Mouse (Mus musculus) v-Abl transformed pro-B cells (cell line): ENCODE results near the gene Prkra.
"Not testable (repeated sequence)": the region's sequence is repeated elsewhere in the genome, so short reads cannot be mapped to it uniquely, and the experiment has no call there.

Source experiments
- in situ Hi-C, 2 experiments: fragments of 400-800 bp; cut with MboI; formaldehyde crosslinking; loops; one replicate each; pipeline ENCODE4 v1.15.1; 2025; ENCODE audit not compliant: unreplicated experiment in 2 of 2

The Prkra gene

DNA sequence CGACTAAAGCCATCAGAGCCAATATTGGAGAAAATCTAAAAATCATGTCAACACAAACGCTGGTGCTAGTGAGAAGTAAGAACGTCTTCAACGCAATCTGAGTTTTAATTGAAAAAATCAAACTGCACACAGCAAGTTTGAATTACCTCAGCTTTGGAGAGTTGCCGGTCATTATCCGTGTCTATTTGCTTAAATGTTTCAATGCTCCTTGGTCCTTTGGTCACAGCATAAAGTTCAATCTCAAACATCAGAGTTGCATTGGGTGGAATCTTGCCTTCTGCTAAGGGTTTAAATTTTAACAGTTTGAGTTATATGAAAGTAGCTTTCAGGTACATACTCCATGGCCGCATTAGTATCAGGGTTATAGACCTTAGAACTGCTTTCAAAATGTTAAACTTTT, 17.7 kb upstream of the Prkra start:
- in situ Hi-C loops, result loop anchor here in 1 of 2 experiments (25.0 kb wide), 1 partner anchor 1272 kb away; the partner anchor contains the start of gene Cwc22

DNA sequence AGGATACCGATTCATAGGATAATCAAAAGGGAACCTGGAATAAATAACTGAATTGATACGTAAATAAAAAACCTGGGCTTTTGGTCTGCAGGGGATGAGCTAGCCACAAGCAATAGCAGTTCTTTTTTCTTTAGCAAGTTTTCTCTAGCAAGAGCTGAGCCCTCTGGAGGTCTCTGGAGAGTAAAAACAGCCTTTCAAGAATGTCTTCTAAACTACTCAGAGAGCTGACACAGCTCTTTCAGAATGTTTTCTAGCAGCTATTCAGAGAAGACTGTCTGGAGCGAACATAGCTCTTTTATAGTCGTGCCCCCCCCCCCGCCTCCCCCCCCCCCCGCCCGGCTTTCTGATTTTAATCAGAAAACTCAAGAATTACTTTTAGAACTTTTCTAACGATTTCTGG, 11.6 kb upstream of the Prkra start:
- in situ Hi-C loops, result loop anchor here in 1 of 2 experiments (25.0 kb wide), 1 partner anchor 1278 kb away; the partner anchor contains the start of gene Cwc22

DNA sequence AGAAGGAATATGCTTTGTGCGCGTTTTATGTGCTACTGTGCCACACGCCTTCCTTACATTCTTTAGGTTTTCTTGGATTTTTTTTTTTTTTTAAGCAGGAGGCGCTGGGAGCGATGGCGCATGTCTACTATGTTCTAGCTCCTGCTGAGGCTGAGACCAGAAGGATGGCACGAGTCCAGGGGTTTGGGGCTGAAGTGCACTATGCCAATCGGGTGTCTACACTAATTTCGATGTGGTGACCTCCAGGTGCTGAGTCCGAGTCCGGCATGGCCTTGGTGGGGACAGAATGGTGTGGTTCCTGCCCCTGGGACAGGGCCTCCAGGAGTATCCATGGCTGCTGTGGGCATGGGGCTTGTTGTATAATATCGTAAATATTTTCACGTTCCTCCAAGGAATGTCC, 10.7 kb upstream of the Prkra start:
- in situ Hi-C loops, result loop anchor here in 1 of 2 experiments (25.0 kb wide), 1 partner anchor 1279 kb away; the partner anchor contains the start of gene Cwc22

DNA sequence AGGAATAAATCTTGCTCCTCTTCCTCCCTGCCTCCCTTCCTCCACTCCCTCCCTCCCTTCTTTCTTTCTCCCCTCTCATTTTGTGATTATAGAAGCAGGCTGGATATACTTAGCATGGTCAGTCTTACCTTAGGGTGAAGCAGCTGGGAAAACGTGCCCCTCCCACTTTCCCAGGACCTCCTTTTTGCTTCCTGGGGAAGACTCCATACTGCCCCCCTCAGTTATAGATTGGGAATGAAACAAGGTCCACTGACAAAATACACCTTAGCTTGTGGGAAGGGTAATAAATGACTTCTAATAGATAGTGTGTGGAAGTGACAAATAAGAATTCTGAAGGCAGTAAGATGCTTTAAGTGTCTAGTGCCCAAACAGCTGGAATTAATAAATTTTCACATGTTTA, 8.2 kb upstream of the Prkra start:
- in situ Hi-C loops, result loop anchor here in 1 of 2 experiments (25.0 kb wide), 1 partner anchor 1281 kb away; the partner anchor contains the start of gene Cwc22

DNA sequence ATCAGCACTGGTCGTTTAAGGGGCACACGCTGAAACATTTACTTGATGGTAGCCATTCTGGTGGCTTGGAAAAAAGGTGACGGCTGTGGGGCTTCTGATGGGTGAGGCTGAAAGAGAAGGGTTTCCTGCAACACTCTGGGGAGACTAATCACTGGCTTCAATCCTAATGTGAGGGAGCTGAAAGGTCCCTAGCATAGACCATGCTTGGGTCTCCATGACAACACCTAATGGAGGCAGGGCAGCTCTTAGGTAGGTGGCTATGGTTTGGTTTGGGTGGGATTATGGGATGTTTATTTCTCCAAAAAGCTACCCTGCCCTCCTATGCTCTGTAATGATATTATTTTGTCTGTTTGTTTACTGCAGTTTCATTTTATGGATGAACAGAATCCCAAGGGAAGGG, 7.6 kb upstream of the Prkra start:
- in situ Hi-C loops, result loop anchor here in 1 of 2 experiments (25.0 kb wide), 1 partner anchor 1282 kb away; the partner anchor contains the start of gene Cwc22

DNA sequence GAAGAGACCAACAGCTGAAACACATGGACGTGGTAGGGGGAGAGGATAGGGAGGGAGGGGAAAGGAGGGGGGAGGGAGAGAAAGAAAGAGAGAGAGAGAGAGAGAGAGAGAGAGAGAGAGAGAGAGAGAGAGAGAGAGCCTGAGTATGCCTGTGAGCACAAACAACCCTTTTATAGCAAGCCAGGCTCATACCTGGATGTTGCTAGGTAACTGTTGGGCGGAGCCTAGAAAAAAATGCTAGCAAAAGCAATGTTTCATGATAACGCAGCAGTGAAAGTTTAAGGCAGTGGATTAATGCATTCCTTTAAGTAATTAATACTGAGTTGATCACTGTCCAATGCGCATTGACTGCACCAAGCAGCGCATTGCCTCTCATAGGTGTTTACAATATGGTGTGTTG, 6.8 kb upstream of the Prkra start:
- in situ Hi-C loops, result loop anchor here in 1 of 2 experiments (25.0 kb wide), 1 partner anchor 1283 kb away; the partner anchor contains the start of gene Cwc22

DNA sequence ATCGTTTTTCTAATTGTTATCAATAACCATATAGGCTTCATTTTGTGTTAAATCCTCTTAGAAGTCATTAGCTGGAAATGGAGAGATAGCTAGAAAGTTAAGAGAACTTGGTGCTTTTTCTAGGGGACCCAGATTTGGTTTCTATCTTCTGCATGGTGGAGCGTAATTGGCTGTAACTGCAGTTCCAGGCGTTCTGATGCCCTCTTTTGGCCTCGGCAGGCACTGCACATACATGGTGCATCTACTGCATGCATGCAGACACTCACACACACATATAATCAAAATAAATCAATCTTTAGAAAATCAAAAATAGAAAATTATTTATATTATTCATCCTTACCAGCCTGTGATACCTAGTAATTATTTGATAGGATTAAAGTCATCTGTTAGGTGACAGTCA, 5.3 kb upstream of the Prkra start:
- in situ Hi-C loops, result loop anchor here in 1 of 2 experiments (25.0 kb wide), 1 partner anchor 1284 kb away; the partner anchor contains the start of gene Cwc22

DNA sequence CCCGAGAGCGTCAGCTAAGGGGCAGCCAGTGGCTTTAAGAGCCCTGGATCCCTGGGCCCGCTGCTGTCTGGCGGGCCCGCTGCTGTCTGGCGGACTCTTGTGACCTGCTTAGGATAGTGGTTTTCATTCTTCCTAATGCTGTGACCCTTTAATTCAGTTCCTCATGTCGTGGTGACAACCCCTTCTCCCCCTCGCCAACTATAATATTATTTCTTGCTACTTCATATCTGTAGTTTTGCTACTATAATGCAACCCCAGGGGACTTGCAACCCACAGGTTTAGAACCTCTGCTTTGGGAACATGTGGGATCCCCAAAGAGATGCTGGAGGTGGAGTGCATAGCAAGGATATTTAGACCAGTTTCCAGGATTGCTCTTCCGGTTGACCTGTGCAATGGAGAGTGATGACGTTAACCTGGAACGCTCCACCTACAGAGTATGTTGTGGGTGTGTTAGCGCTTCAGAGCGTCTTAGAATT, 889 bp upstream of the Prkra start:
- in situ Hi-C loops, result loop anchor here in 1 of 2 experiments (10.0 kb wide), 1 partner anchor 274 kb away; no protein-coding TSS in a partner anchor

DNA sequence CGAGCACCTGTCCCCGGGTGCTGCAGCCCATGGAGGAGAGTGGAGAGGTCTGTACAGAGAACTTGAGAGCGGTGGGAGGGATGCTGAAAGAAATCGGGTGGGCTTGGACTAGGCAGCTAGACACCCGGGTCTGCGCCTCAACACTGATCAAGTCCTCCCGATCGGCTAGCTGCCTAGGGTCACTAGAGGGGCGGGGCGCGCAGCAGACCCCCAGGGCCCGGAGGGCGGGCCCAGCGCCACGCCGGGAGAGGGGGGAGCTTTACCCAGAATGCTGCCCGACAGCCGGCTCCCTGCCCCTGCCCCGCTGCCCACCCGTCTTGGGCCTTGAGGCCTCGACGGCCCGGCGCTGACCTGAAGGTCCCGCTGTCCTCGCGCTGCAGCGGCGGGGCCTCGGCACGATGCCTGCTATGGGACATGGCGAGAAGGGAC, 360 bp downstream of the Prkra start:
- in situ Hi-C loops, result loop anchor here in 1 of 2 experiments (10.0 kb wide), 1 partner anchor 273 kb away; no protein-coding TSS in a partner anchor

DNA sequence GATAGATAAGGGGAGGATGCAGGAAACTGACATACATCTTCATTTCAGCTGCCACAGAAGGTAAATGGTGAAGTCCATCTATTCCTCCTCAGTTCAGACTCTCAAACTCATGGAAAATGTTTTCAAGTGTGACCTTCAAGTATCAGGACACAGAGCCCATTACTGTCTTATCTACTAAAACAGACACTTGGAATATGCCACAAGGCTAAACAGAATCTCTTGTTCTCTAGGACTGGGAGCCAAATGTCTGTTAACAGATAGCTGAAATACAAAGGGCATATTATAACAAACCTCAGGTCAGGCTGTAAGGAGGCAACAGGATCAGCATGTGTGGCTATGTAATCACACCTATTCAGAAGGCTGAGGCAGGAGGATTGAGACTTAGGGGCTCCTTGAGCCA, 4.0 kb downstream of the Prkra start:
- in situ Hi-C loops, result loop anchor here in 1 of 2 experiments (10.0 kb wide), 1 partner anchor 269 kb away; no protein-coding TSS in a partner anchor

DNA sequence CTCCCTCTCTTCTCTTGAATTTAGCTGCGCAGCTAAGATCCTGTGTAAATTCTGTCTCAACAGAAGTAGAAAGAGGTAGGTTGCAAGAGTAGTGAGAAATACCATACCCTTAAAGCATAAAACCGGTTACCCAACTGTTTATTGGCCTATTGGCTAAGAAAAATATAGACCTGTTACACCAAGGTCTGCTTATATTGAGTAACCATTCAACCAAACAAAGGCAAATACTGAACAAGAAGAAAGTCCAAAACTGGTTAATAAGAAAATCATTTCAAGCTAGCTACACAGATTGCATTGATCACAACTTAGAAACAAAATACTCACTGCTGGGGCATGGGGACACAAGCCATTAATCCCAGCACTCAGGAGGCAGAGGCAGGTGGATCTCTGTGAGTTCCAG, 8.2 kb downstream of the Prkra start:
- in situ Hi-C loops, result loop anchor here in 1 of 2 experiments (10.0 kb wide), 1 partner anchor 265 kb away; no protein-coding TSS in a partner anchor

DNA sequence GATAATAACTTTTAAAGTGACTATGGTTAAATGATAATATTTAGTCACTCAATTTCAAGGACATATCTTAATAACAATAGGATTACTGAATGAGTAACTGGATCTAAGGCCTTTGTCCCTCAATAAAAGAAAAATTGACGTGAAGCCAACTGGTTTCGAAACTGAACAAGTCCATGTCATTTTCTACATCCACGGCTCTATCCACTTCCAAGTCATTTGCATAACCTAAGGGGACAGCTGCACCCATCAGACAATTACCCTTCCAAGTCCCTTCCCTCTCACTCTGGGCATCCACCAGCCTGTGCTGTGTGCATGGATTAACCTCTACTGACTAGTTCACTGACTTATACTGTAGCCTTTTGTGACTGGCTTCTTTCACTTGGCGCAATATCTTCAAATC, 16.2 kb downstream of the Prkra start:
- in situ Hi-C loops, result no loop called here

DNA sequence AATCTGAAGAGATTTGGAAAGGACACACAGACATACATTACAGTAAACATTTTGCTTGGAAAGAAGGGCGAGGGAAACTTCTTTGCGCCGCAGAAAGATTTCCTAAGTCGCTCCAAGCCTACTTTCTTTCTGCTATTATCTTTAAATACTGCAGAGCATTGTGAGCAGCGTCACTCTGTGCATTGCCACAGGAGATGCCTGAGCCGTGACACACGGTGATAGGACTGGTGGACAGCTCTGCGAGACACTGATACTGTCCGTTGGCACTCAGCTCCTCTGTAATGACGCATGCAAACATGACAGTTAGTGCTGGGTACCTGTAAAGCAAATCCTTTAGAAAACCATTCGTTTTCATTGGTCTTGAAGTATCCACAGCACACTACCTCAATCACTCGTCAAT, 17.5 kb downstream of the Prkra start:
- in situ Hi-C loops, result no loop called here

DNA sequence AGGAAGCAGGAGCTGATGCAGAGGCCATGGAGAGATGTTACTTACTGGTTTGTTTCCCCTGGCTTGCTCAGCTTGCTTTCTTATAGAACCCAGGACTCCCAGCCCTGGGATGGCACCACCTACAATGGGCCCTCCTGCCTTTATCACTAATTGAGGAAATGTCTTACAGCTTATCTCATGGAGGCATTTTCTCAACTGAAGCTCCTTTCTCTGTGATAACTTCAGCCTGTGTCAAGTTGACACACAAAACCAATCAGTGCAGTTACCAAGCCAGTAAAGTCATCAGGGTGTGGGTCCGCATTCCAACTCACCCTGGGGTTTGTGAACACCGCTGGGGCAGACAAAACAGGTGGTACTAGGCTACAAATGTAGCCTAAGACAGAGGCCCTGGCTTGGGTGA, 25.5 kb downstream of the Prkra start:
- in situ Hi-C loops, result not testable (repeated sequence)

DNA sequence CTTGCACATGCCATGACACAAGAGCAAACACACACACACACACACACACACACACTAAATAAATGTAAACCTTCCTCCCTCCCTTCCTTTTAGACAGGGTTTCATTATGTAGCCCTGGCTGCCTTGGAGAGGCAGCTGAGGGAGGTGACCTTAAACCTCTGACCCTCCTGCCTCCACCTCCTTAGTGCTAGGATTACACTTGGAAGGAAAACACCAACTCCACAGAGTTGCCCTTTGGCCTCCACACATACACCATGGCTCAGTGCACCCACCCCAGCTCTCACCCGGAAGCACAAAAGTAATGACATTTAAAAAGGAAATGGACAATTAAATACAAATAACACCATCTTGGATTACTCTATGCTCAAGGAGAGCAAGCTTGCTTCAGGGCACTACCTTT, 26.1 kb downstream of the Prkra start:
- in situ Hi-C loops, result no loop called here

DNA sequence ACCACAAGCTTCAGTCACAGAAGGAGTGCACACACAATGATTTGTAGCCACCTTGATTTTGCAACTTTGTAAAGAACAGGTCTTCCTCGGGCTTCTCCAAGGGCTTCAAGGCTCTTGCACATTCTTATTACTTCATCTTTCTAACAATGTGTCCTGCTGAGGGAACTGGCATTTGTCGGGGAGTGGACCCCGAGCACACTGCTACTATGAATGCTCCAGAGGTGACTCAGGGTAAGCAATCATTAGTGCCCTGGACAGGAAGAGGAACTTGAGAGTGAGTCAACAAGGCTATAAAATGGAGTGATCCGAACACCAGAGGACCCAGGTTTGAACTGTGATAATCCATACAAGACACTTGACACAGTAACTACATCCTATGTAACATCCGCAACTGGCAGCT, 27.6 kb downstream of the Prkra start:
- in situ Hi-C loops, result no loop called here

DNA sequence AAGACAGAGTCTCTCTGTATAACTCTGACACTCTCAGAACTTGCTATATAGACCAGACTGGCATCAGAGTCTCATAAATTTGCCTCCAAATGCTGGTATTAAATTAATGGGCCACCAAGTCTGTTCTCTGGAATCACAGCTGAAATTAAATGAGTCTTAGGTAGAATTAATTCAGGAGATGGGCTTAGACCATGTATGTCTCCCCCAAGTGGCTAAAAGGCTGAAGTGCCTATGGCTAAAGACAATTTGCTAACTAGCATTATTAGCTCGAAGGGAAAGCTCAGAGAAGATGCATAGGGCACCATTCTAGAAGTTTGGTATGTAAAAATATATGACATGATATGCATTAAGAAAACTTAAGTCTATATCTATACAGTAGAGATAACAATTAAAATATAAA, 29.7 kb downstream of the Prkra start:
- in situ Hi-C loops, result no loop called here

DNA sequence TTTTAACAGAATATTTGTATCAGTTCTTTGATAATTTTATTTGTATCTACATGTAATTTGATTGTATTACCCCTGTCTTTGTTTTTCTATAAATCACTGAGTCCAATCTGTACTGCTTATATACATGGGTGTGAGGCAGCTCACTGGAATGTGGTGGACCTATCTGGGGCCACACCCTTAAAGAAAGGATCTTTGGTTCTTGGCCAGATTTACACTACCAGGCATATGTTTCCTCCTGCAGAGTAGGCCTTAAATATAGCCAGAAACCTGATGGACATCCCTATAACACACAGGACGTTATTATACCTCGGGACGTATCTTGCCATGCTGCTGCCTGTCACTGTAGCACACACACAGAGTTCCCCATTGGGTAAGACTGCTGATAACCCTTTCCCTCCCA, 35.8 kb downstream of the Prkra start:
- in situ Hi-C loops, result no loop called here

DNA sequence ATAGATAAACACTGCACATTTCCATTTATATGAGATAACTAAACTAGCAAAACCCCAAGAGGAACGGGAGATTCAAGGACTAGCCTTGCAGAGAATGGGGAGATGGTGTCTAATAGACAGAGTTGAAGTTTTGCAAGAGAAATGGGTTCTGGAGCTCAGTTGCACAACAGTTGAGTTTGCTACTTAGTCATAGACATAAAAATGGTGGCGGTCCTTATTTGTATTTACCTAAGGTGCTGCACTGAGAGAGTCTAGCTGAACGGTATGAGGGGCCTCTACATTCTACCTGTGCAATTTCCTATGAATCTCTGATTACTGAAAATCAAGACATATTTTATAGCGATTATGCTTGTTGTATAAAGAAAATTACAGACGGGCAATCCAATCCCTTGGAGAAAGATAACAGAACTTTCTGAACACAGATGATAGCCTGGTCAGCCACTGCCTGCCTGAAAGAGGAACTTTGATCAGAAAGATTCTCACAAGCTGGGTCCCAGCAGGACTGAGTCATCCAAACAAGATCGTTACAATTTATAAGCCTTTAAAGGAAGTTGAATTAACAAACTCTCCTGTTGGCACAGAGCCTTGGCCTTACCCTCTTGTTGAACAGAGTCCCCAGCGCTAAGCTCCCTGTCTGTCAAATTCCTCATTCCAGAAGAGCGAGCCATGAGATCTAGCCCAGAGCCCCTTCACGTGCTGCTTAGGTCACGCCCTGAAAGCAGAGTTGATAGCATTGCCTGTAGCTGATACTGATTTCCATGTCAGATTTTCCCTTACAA, 37.3 kb downstream of the Prkra start:
- in situ Hi-C loops, result no loop called here

DNA sequence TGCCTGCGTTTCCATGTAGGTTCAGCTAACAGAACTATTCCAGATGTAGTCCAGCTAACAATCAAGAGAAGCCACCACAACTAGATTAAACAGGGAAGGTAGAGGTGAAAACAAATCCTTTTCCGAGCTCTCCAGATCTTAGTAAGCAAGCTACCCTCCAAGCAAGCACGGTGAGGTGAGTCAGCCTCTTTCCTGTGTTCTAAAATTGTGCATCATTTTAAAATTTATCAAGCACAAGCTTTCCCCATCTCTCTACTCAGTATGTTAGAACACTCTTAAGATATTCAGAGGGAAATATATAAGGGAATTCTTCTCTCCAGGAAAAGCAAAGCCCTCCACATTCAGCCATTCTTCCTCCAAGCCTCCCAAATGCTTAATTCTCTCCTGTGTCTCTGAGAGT, 41.1 kb downstream of the Prkra start:
- in situ Hi-C loops, result no loop called here

DNA sequence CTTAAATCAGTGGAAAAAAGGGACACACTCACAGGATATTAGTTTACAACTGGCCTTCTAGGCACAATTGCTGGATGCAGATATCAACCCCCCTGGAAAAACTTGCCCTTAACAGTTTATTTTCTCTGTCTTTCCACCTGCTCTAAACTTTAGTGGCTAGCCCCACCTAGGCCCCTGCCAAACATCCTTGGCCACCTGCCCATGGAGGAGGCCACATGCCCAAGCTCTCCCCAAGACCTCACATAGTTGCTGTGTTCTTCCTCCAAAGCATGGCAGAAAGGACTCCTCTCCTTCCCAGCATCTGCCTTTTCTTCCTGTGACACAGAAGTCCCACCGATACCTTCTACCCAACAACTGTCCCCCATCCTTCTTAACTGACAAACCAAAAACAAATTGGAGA, 45.6 kb downstream of the Prkra start:
- in situ Hi-C loops, result no loop called here

DNA sequence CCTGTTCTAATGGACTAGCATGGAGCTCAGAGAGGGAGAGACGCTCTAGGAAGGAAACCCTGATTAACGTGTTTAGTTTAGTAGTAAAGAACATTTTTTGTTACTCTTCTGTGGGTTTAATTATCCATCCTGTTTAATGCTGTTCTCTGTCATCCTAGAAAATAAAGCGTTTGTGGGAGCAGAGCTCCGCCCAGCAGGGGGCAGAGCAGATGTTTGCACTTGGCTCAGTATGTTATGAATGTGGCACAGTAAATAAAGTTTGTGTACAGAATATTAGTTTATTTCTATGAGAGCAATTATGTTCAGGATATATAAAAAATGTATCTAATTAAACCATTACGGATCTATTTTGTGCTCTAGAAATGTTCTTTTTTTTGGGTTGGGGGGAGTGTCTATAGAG, 48.6 kb downstream of the Prkra start:
- in situ Hi-C loops, result no loop called here
